Mouse (Mus musculus) brain, embryonic 14.5 days (tissue): ENCODE results near the gene Fam214b.

Experiments
- CTCF ChIP-seq: fragments of 200-500 bp; IDR thresholded peaks from 2 replicates; pipeline ENCODE4 v1.5.1; 2012; ENCODE audit warnings: inconsistent platforms, mild to moderate bottlenecking, moderate library complexity, borderline replicate concordance; ENCODE audit not compliant: insufficient read depth, insufficient read length; ENCODE audit errors: extremely low read depth
- POLR2A ChIP-seq: fragments of 200-500 bp; IDR thresholded peaks from 2 replicates; pipeline ENCODE4 v1.6.1; 2012; ENCODE audit warnings: mild to moderate bottlenecking, inconsistent platforms, borderline replicate concordance; ENCODE audit not compliant: poor library complexity, insufficient read depth, insufficient read length, severe bottlenecking; ENCODE audit errors: extremely low read depth

- TF ChIP-seq POLR2A (no peak), CTCF (peak; percentile 25; the same call in 1 of the 2 replicates)
Measured at GRCm38 (mm10) chr4:43005765-43006164, 40.3 kb downstream of the Fam214b start.
